Mouse (Mus musculus) MEL (cell line): ENCODE data around the gene Alg9. TPM values are rescaled to one million over a fixed set of nuclear protein-coding genes. Genes with fewer than 3 reads are reported as not detected.

Source experiments
- DNase-seq: peaks from one replicate; pipeline ENCODE4 v3.0.0; 2011; ENCODE audit warnings: low read depth, low spot score
- H3K27ac ChIP-seq: 2 replicates; pipeline ENCODE4 v1.5.1; 2012; ENCODE audit warnings: low read depth, mild to moderate bottlenecking, control low read depth, low read length, moderate library complexity; ENCODE audit not compliant: control insufficient read depth
- H3K27me3 ChIP-seq, 2 experiments: fragments of 150-350 bp in 1 of 2; sonication (generic) in 1 of 2; 2 replicates each; pipeline ENCODE4 v1.6.1; 2012; ENCODE audit warnings: low read length in 2 of 2, mild to moderate bottlenecking in 2 of 2, improper control_type of control experiment in 1 of 2, moderate library complexity in 1 of 2; ENCODE audit not compliant: insufficient read depth in 2 of 2, control insufficient read depth in 1 of 2
- H3K36me3 ChIP-seq, 2 experiments: 2 replicates each; pipeline ENCODE4 v1.6.1; 2012 to 2014; ENCODE audit warnings: low read length in 2 of 2, improper control_type of control experiment in 1 of 2, inconsistent platforms in 1 of 2, mild to moderate bottlenecking in 1 of 2; ENCODE audit not compliant: insufficient read depth in 2 of 2, control insufficient read depth in 1 of 2
- H3K4me1 ChIP-seq, 2 experiments: fragments of 150-350 bp in 1 of 2; sonication (generic) in 1 of 2; 2 replicates each; pipeline ENCODE4 v1.6.1; 2012; ENCODE audit warnings: low read length in 2 of 2, improper control_type of control experiment in 1 of 2, mild to moderate bottlenecking in 1 of 2; ENCODE audit not compliant: insufficient read depth in 2 of 2, control insufficient read depth in 1 of 2
- H3K4me3 ChIP-seq, 2 experiments: fragments of 150-350 bp in 1 of 2; sonication (generic) in 1 of 2; 2 replicates each; pipeline ENCODE4 v1.5.1; 2012; ENCODE audit warnings: low read depth in 2 of 2, low read length in 2 of 2, mild to moderate bottlenecking in 2 of 2, moderate library complexity in 2 of 2, control low read depth in 1 of 2, improper control_type of control experiment in 1 of 2; ENCODE audit not compliant: control insufficient read depth in 1 of 2, insufficient read depth in 1 of 2
- H3K79me2 ChIP-seq: 2 replicates; pipeline ENCODE4 v1.6.1; 2012; ENCODE audit warnings: mild to moderate bottlenecking, low read length, moderate library complexity; ENCODE audit not compliant: control insufficient read depth, poor library complexity, insufficient read depth
- H3K9ac ChIP-seq: 2 replicates; pipeline ENCODE4 v1.6.1; 2012; ENCODE audit warnings: low read depth, mild to moderate bottlenecking, control low read depth, low read length, moderate library complexity; ENCODE audit not compliant: control insufficient read depth, poor library complexity, severe bottlenecking
- H3K9me3 ChIP-seq: fragments of 150-350 bp; sonication (generic); replicated peaks from 2 replicates; pipeline ENCODE4 v1.6.1; 2012; ENCODE audit warnings: mild to moderate bottlenecking, low read length, improper control_type of control experiment, moderate library complexity; ENCODE audit not compliant: insufficient read depth
- BHLHE40 ChIP-seq: IDR thresholded peaks from 2 replicates; pipeline ENCODE4 v1.6.1; 2012; ENCODE audit warnings: low read depth, mild to moderate bottlenecking, inconsistent platforms, low read length, improper control_type of control experiment, borderline replicate concordance
- CHD1 ChIP-seq: IDR thresholded peaks from 2 replicates; pipeline ENCODE4 v1.6.1; 2012; ENCODE audit warnings: low read depth, mild to moderate bottlenecking, inconsistent platforms, low read length, improper control_type of control experiment
- CTCF ChIP-seq, 3 experiments: IDR thresholded peaks in 2 of 3; conservative IDR thresholded peaks in 1 of 3; 2 replicates each; pipeline ENCODE4 v1.5.1; 2011 to 2012; ENCODE audit warnings: low read length in 3 of 3, low read depth in 2 of 3, mild to moderate bottlenecking in 2 of 3, improper control_type of control experiment in 1 of 3, inconsistent platforms in 1 of 3, mixed read lengths in 1 of 3, moderate library complexity in 1 of 3; ENCODE audit not compliant: control insufficient read depth in 1 of 3, insufficient read depth in 1 of 3, poor library complexity in 1 of 3, severe bottlenecking in 1 of 3
- E2F4 ChIP-seq: IDR thresholded peaks from 2 replicates; pipeline ENCODE4 v1.6.1; 2011; ENCODE audit warnings: low read depth, low read length, improper control_type of control experiment, borderline replicate concordance
- ELF1 ChIP-seq: IDR thresholded peaks from 2 replicates; pipeline ENCODE4 v1.6.1; 2014; ENCODE audit warnings: low read depth, mild to moderate bottlenecking, inconsistent platforms, low read length, improper control_type of control experiment, moderate library complexity
- EP300 ChIP-seq, 2 experiments: IDR thresholded peaks; 2 replicates each; pipeline ENCODE4 v1.6.1; 2011; ENCODE audit warnings: improper control_type of control experiment in 2 of 2, low read length in 2 of 2, low read depth in 1 of 2, mild to moderate bottlenecking in 1 of 2
- ETS1 ChIP-seq: IDR thresholded peaks from 2 replicates; pipeline ENCODE4 v1.6.1; 2012; ENCODE audit warnings: low read depth, mild to moderate bottlenecking, inconsistent platforms, low read length, improper control_type of control experiment, moderate library complexity
- GABPA ChIP-seq: IDR thresholded peaks from 2 replicates; pipeline ENCODE4 v1.6.1; 2012; ENCODE audit warnings: low read depth, mild to moderate bottlenecking, inconsistent platforms, low read length, improper control_type of control experiment, moderate library complexity
- HCFC1 ChIP-seq: IDR thresholded peaks from 2 replicates; pipeline ENCODE4 v1.6.1; 2012; ENCODE audit warnings: low read depth, mild to moderate bottlenecking, inconsistent platforms, low read length, improper control_type of control experiment, moderate library complexity
- JUND ChIP-seq: IDR thresholded peaks from 2 replicates; pipeline ENCODE4 v1.6.1; 2011; ENCODE audit warnings: low read depth, mild to moderate bottlenecking, improper control_type of control experiment, low read length
- KAT2A ChIP-seq: conservative IDR thresholded peaks from 2 replicates; pipeline ENCODE4 v1.6.1; 2012; ENCODE audit warnings: low read depth, low read length, improper control_type of control experiment, inconsistent platforms
- MAFK ChIP-seq: IDR thresholded peaks from 2 replicates; pipeline ENCODE4 v1.6.1; 2011; ENCODE audit warnings: low read depth, mild to moderate bottlenecking, low read length, improper control_type of control experiment, borderline replicate concordance
- MAX ChIP-seq: IDR thresholded peaks from 2 replicates; pipeline ENCODE4 v1.6.1; 2011; ENCODE audit warnings: low read length, improper control_type of control experiment
- MAZ ChIP-seq: IDR thresholded peaks from 2 replicates; pipeline ENCODE4 v1.6.1; 2012; ENCODE audit warnings: low read depth, mild to moderate bottlenecking, inconsistent platforms, low read length, improper control_type of control experiment
- MEF2A ChIP-seq: IDR thresholded peaks from 2 replicates; pipeline ENCODE4 v1.6.1; 2014; ENCODE audit warnings: low read depth, mild to moderate bottlenecking, inconsistent platforms, low read length, improper control_type of control experiment; ENCODE audit not compliant: poor library complexity, insufficient replicate concordance, severe bottlenecking; ENCODE audit errors: extremely low read depth
- MXI1 ChIP-seq: IDR thresholded peaks from 2 replicates; pipeline ENCODE4 v1.6.1; 2011; ENCODE audit warnings: mild to moderate bottlenecking, low read depth, low read length, improper control_type of control experiment
- MYB ChIP-seq: IDR thresholded peaks from 2 replicates; pipeline ENCODE4 v1.6.1; 2011; ENCODE audit warnings: mild to moderate bottlenecking, low read depth, low read length, improper control_type of control experiment
- MYC ChIP-seq: IDR thresholded peaks from 2 replicates; pipeline ENCODE4 v1.6.1; 2011; ENCODE audit warnings: low read depth, mild to moderate bottlenecking, low read length, improper control_type of control experiment, moderate library complexity
- NRF1 ChIP-seq: IDR thresholded peaks from 2 replicates; pipeline ENCODE4 v1.6.1; 2014; ENCODE audit warnings: low read depth, mild to moderate bottlenecking, inconsistent platforms, low read length, improper control_type of control experiment, moderate library complexity; ENCODE audit not compliant: poor library complexity, insufficient read depth, severe bottlenecking
- POLR2A ChIP-seq, 2 experiments: IDR thresholded peaks; 2 replicates each; pipeline ENCODE4 v1.6.1; 2011 to 2012; ENCODE audit warnings: low read length in 2 of 2, mild to moderate bottlenecking in 2 of 2, control low read depth in 1 of 2, improper control_type of control experiment in 1 of 2, low read depth in 1 of 2, moderate library complexity in 1 of 2; ENCODE audit not compliant: control insufficient read depth in 1 of 2, insufficient read depth in 1 of 2, poor library complexity in 1 of 2
- POLR2AphosphoS2 ChIP-seq: IDR thresholded peaks from 2 replicates; pipeline ENCODE4 v1.6.1; 2011; ENCODE audit warnings: low read length, improper control_type of control experiment
- POLR2AphosphoS5 ChIP-seq: IDR thresholded peaks from 2 replicates; pipeline ENCODE4 v1.6.1; 2012; ENCODE audit warnings: low read depth, borderline replicate concordance, mild to moderate bottlenecking, inconsistent platforms, low read length, moderate library complexity, mixed read lengths
- RAD21 ChIP-seq: IDR thresholded peaks from 2 replicates; pipeline ENCODE4 v1.6.1; 2011; ENCODE audit warnings: mild to moderate bottlenecking, low read depth, low read length, improper control_type of control experiment
- RCOR1 ChIP-seq: IDR thresholded peaks from 2 replicates; pipeline ENCODE4 v1.6.1; 2012; ENCODE audit warnings: low read depth, mild to moderate bottlenecking, inconsistent platforms, low read length, improper control_type of control experiment
- SIN3A ChIP-seq: IDR thresholded peaks from 2 replicates; pipeline ENCODE4 v1.6.1; 2012; ENCODE audit warnings: low read length, improper control_type of control experiment, inconsistent platforms
- TAL1 ChIP-seq: IDR thresholded peaks from 2 replicates; pipeline ENCODE4 v1.6.1; 2012; ENCODE audit warnings: mild to moderate bottlenecking, inconsistent platforms, low read length, moderate library complexity, mixed read lengths
- TBP ChIP-seq: IDR thresholded peaks from 2 replicates; pipeline ENCODE4 v1.8.0; 2011; ENCODE audit warnings: low read depth, low read length, improper control_type of control experiment
- TCF12 ChIP-seq: IDR thresholded peaks from 2 replicates; pipeline ENCODE4 v1.6.1; 2014; ENCODE audit warnings: low read depth, mild to moderate bottlenecking, inconsistent platforms, low read length, improper control_type of control experiment, moderate library complexity
- UBTF ChIP-seq: IDR thresholded peaks from 2 replicates; pipeline ENCODE4 v1.6.1; 2012; ENCODE audit warnings: low read depth, mild to moderate bottlenecking, inconsistent platforms, low read length, improper control_type of control experiment, moderate library complexity, borderline replicate concordance; ENCODE audit not compliant: insufficient read depth
- USF1 ChIP-seq: IDR thresholded peaks from 2 replicates; pipeline ENCODE4 v1.6.1; 2014; ENCODE audit warnings: low read depth, mild to moderate bottlenecking, inconsistent platforms, low read length, improper control_type of control experiment, moderate library complexity
- USF2 ChIP-seq, 2 experiments: IDR thresholded peaks; 2 replicates each; pipeline ENCODE4 v1.6.1; 2011 to 2012; ENCODE audit warnings: improper control_type of control experiment in 2 of 2, low read length in 2 of 2, borderline replicate concordance in 1 of 2, inconsistent platforms in 1 of 2, low read depth in 1 of 2, mild to moderate bottlenecking in 1 of 2; ENCODE audit not compliant: insufficient read depth in 1 of 2
- ZC3H11A ChIP-seq: IDR thresholded peaks from 2 replicates; pipeline ENCODE4 v1.6.1; 2012; ENCODE audit warnings: low read depth, mild to moderate bottlenecking, inconsistent platforms, low read length, improper control_type of control experiment
- ZKSCAN1 ChIP-seq: IDR thresholded peaks from 2 replicates; pipeline ENCODE4 v1.6.1; 2012; ENCODE audit warnings: low read depth, mild to moderate bottlenecking, inconsistent platforms, low read length, improper control_type of control experiment, moderate library complexity
- ZMIZ1 ChIP-seq: IDR thresholded peaks from 2 replicates; pipeline ENCODE4 v1.6.1; 2012; ENCODE audit warnings: low read depth, mild to moderate bottlenecking, inconsistent platforms, low read length, improper control_type of control experiment, moderate library complexity
- ZNF384 ChIP-seq: IDR thresholded peaks from 2 replicates; pipeline ENCODE4 v1.6.1; 2012; ENCODE audit warnings: low read depth, mild to moderate bottlenecking, inconsistent platforms, low read length, improper control_type of control experiment
- polyA plus RNA-seq, 2 experiments: library from polyadenylated mRNA; stranded (reverse) in 1 of 2; unstranded in 1 of 2; fragments of >175 nt in 1 of 2; fragments of >200 nt in 1 of 2; gene quantifications; 2 replicates each; pipeline versions ENCODE4 v1.2.1 to v1.2.4; 2012; ENCODE audit warnings: low replicate concordance in 2 of 2, low read depth in 1 of 2; ENCODE audit not compliant: insufficient read length in 2 of 2, insufficient read depth in 1 of 2, missing spikeins in 1 of 2
- total RNA-seq: library from RNA; depleted of rRNA; stranded (reverse); fragments of 300-350 nt; gene quantifications from 2 replicates; pipeline ENCODE4 v1.2.3, GENCODE M21; 2012

Gene Alg9
- total and polyA plus RNA-seq, 3 experiments = 23.3 to 46.7 TPM; not detected in 1

GRCm38 (mm10) chr9:50841079-50841789, 66.4 kb downstream of the Alg9 start:
- peak; percentile 87 for DNase-seq
- Histone ChIP-seq H3K4me3 (peak overlapping the region; percentile 24 to 55), H3K36me3 (peaks cover 1 to 9% of the 10 kb centered on the region in 2 experiments; a peak in 3 of 4 replicates)
- no peak for TF ChIP-seq MAZ
- TF ChIP-seq TCF12 = no peak
- no peak for TF ChIP-seq MYB
- TF ChIP-seq E2F4 = no peak
- TF ChIP-seq ZC3H11A = no peak
- TF ChIP-seq TBP = 0 out of 2 replicates have a peak, but pooled peaks have one; percentile 12
- no peak for TF ChIP-seq POLR2AphosphoS2
- TF ChIP-seq TAL1 = no peak
- TF ChIP-seq ZMIZ1 = no peak
- no peak for TF ChIP-seq MAX
- no peak for TF ChIP-seq GABPA
- TF ChIP-seq MEF2A = no peak
- no peak for TF ChIP-seq BHLHE40
- peak in 1 of 2 experiments; percentile 74; a peak in 3 of 4 replicates for TF ChIP-seq EP300 (IDR thresholded peaks at IDR 0.05; ENCODE audit: low read depth in 1 of 2, low read length in 2 of 2)
- no peak for TF ChIP-seq ZNF384
- TF ChIP-seq ZKSCAN1 = no peak
- peak; percentile 53; the same call in 1 of the 2 replicates for TF ChIP-seq SIN3A
- no peak for TF ChIP-seq RAD21
- 0 out of 2 replicates have a peak, but pooled peaks have one; percentile 41 for TF ChIP-seq MXI1
- no peak for TF ChIP-seq POLR2AphosphoS5
- no peak for TF ChIP-seq MAFK
- no peak for TF ChIP-seq MYC
- no peak for TF ChIP-seq KAT2A
- TF ChIP-seq USF2 (IDR thresholded peaks at IDR 0.05; ENCODE audit: borderline replicate concordance in 1 of 2, insufficient read depth in 1 of 2, low read depth in 1 of 2, low read length in 2 of 2) = no peak
- no peak for TF ChIP-seq CHD1
- no peak for TF ChIP-seq USF1
- no peak for TF ChIP-seq NRF1
- 0 out of 2 replicates have a peak, but pooled peaks have one; percentile 35 for TF ChIP-seq HCFC1
- 0 out of 2 replicates have a peak, but pooled peaks have one; percentile 28 for TF ChIP-seq ETS1
- TF ChIP-seq UBTF = no peak
- TF ChIP-seq JUND = no peak
- peak; percentile 78 for TF ChIP-seq ELF1
- no peak for TF ChIP-seq POLR2A (IDR thresholded peaks at IDR 0.05; ENCODE audit: control insufficient read depth in 1 of 2, insufficient read depth in 1 of 2, low read depth in 1 of 2, low read length in 2 of 2, poor library complexity in 1 of 2)
- no peak; the same call in 1 of the 2 replicates for TF ChIP-seq RCOR1
- TF ChIP-seq CTCF (IDR thresholded peaks at IDR 0.05 in 2 of 3, conservative IDR thresholded peaks at IDR 0.05 in 1 of 3; ENCODE audit: control insufficient read depth in 1 of 3, insufficient read depth in 1 of 3, low read depth in 2 of 3, low read length in 3 of 3, poor library complexity in 1 of 3, severe bottlenecking in 1 of 3) = no peak

More at GRCm38 (mm10) chr9:50841079-50841789, 66.4 kb downstream of the Alg9 start:
- Histone ChIP-seq H3K27ac (peak overlapping the region; percentile 46), H3K9ac (peak overlapping the region; percentile 30; the same call in 1 of the 2 replicates), H3K27me3 (no peaks in the 10 kb centered on the region), H3K4me1 (peaks cover 0 to 16% of the 10 kb centered on the region in 2 experiments; a peak in 3 of 4 replicates), H3K79me2 (no peaks in the 10 kb centered on the region), H3K9me3 (no peaks in the 10 kb centered on the region)
